8 mouse cellular contexts compared by ENCODE assay signal in genomic region chr2:148406160-148406970, GRCm38 (mm10). TPM values are rescaled to one million over a fixed set of nuclear protein-coding genes. Genes with fewer than 3 reads are reported as not detected.
DNase-seq lines count a peak whose midpoint lies in the region.

No protein-coding gene starts in this region.

- peak; percentile 27 to 47 for DNase-seq in layer of hippocampus, postnatal 10 days (ENCODE audit: low spot score in 2 of 2)
- DNase-seq in layer of hippocampus, adult 18-20 months (ENCODE audit: low spot score in 2 of 2), result no peak
- DNase-seq in embryo, embryonic 10.5 days (ENCODE audit: low spot score), result peak; percentile 46
- DNase-seq in heart, postnatal 10 days, result peak; percentile 55 to 63
- DNase-seq in kidney, postnatal 4 days, result peak; percentile 54 to 72
- DNase-seq in spleen, postnatal 10 days (ENCODE audit: low spot score in 2 of 2), result peak; percentile 31 to 69
- DNase-seq in Muller cell, postnatal 12 days (ENCODE audit: inconsistent ontology term), result no peak

- peak overlapping the region; percentile 92 for H3K4me3 ChIP-seq in megakaryocyte, embryonic 14.5 days (replicated peaks)

- H3K4me1 ChIP-seq in megakaryocyte, embryonic 14.5 days, result peaks cover 83% of the 10 kb centered on the region

- H3K27me3 ChIP-seq in megakaryocyte, embryonic 14.5 days (replicated peaks), result peaks cover 24% of the 10 kb centered on the region

- intact Hi-C loops in heart, postnatal 10 days (cut with DNase I), result loop anchor here (1.0 to 5.0 kb wide), 5 partner anchors 131 to 271 kb away; no protein-coding TSS in a partner anchor

- no peaks in the 10 kb centered on the region for H3K36me3 ChIP-seq in megakaryocyte, embryonic 14.5 days (replicated peaks; ENCODE audit: low read length)

- 0 out of 2 replicates have a peak, but pooled peaks cover 5% of the 10 kb centered on the region for H3K9me3 ChIP-seq in megakaryocyte, embryonic 14.5 days

RNA-seq across cellular contexts. Expression of gene Thbd, which starts 1.6 kb away (rescaled TPM):
- 1 to 10 TPM; 4.2 to 6.6 TPM for total RNA-seq in layer of hippocampus, postnatal 10 days (2021)
- total RNA-seq in layer of hippocampus, adult 18-20 months (2021), result 1 to 10 TPM; 5.8 to 7.3 TPM
- total RNA-seq in heart, postnatal 10 days (2021), result 10 to 100 TPM; 54.0 to 55.4 TPM
- 1.2 TPM in 2 replicates for polyA plus RNA-seq in megakaryocyte, embryonic 14.5 days (2012; ENCODE audit: insufficient read depth, low replicate concordance)

RNA-seq across cellular contexts. Expression of gene Sstr4, which starts 11.2 kb away (rescaled TPM):
- 10 to 100 TPM; 44.5 to 52.2 TPM for total RNA-seq in layer of hippocampus, postnatal 10 days (2021)
- total RNA-seq in layer of hippocampus, adult 18-20 months (2021), result 10 to 100 TPM; 78.1 to 85.4 TPM
- under 1 TPM; 0.77 to 0.89 TPM for total RNA-seq in heart, postnatal 10 days (2021)
- polyA plus RNA-seq in megakaryocyte, embryonic 14.5 days (2012; ENCODE audit: insufficient read depth, low replicate concordance), result not detected in 2 replicates

RNA-seq across cellular contexts. Expression of gene Cd93, which starts 37.0 kb away (rescaled TPM):
- 10 to 100 TPM; 21.4 to 21.9 TPM for total RNA-seq in layer of hippocampus, postnatal 10 days (2021)
- total RNA-seq in layer of hippocampus, adult 18-20 months (2021), result 1 to 10 TPM; 3.0 to 3.5 TPM
- total RNA-seq in heart, postnatal 10 days (2021), result 100 to 1,000 TPM; 163 to 201 TPM
- polyA plus RNA-seq in megakaryocyte, embryonic 14.5 days (2012; ENCODE audit: insufficient read depth, low replicate concordance), result 1.2 TPM in 1 of 2 replicates, not detected in the other

Comparison
In these comparisons a context has a peak if more than half of its experiments do, and no peak if none do; other contexts are left out.
1. DNase-seq: peak in layer of hippocampus, postnatal 10 days (2 of 2), embryo, embryonic 10.5 days (single experiment), heart, postnatal 10 days (2 of 2), kidney, postnatal 4 days (2 of 2) and spleen, postnatal 10 days (2 of 2); none in layer of hippocampus, adult 18-20 months (0 of 2) and Muller cell, postnatal 12 days (single experiment).
2. RNA of gene Thbd, which starts 1.6 kb away (total RNA-seq): 54.0 to 55.4 TPM in heart, postnatal 10 days; 5.8 to 7.3 TPM in layer of hippocampus, adult 18-20 months and 4.2 to 6.6 TPM in layer of hippocampus, postnatal 10 days; every median in the first group is over 4 times any median in the second.
3. RNA of gene Sstr4, which starts 11.2 kb away (total RNA-seq): 78.1 to 85.4 TPM in layer of hippocampus, adult 18-20 months and 44.5 to 52.2 TPM in layer of hippocampus, postnatal 10 days; 0.77 to 0.89 TPM in heart, postnatal 10 days; every median in the first group is over 10 times any median in the second.
4. RNA of gene Cd93, which starts 37.0 kb away (total RNA-seq): 163 to 201 TPM in heart, postnatal 10 days; 21.4 to 21.9 TPM in layer of hippocampus, postnatal 10 days and 3.0 to 3.5 TPM in layer of hippocampus, adult 18-20 months; every median in the first group is over 4 times any median in the second.